Mouse (Mus musculus): ENCODE measurements at regions not wholly inside any gene's neighbourhood (a gene's known extent, or its start where the extent isn't known, plus 50 kb on each side); places are given as distances from the start of the nearest gene placed in this dataset.

GRCm38 (mm10) chr17:45929591-45929990 lies 102.6 kb downstream of the Vegfa start:
- no peak for DNase-seq (ENCODE audit: low read depth, low spot score)

DNA sequence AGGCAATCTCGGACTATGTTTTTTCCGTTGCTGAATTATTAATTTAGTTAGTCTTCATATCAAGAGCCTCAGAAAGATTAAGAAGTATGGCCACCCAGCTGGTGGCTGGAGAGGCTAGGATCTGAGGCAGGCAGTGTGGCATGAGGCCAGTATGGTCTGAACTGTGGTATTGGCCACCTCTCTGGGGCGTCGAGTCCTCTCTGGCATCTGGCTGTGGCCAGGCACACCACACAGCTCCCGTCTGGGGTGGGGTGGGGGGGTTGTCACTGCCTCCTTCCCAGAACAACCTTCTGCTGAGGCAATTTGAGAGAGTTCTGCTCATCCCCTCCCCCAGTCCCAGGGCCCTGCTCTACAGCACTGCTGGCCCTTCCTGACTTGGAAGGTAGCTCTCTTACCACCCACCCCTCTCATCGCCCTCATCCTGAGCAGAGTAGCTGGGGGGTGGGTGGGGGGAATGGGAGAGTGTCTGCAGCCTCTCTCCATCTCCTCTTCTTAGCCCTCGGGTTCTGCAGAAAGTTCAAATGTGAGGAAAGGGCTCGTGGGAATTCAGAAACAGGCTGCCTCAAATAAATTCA lies 103.2 kb downstream of the Vegfa start:
- no peak for DNase-seq (ENCODE audit: low read depth, low spot score)

GRCm38 (mm10) chr17:45928013-45928412 lies 104.2 kb downstream of the Vegfa start:
- DNase-seq (ENCODE audit: low read depth, low spot score), result no peak

- no peak for DNase-seq (ENCODE audit: low read depth, low spot score)
Measured at GRCm38 (mm10) chr17:45925845-45926244, 106.3 kb downstream of the Vegfa start.

DNA sequence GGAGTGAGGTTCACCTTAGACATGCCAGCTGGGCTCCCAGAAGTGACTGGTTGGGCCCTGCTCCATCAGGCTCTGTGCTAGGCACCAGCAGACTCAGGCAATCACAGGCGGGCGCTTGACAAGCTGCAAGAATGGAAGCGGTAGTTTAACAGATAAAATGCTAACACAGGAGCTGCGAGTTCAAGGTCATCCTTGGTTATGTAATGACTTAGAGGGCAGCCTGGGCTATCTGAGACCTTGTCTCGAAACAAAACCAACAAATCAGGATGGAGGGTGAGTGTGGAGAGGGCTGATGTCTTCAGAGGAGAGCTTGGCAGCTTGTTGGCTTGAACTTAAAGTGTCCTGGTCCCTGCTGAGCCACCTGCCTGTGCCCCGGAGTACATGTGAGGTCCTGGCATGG lies 107.6 kb downstream of the Vegfa start:
- DNase-seq (ENCODE audit: low read depth, low spot score), result no peak

DNA sequence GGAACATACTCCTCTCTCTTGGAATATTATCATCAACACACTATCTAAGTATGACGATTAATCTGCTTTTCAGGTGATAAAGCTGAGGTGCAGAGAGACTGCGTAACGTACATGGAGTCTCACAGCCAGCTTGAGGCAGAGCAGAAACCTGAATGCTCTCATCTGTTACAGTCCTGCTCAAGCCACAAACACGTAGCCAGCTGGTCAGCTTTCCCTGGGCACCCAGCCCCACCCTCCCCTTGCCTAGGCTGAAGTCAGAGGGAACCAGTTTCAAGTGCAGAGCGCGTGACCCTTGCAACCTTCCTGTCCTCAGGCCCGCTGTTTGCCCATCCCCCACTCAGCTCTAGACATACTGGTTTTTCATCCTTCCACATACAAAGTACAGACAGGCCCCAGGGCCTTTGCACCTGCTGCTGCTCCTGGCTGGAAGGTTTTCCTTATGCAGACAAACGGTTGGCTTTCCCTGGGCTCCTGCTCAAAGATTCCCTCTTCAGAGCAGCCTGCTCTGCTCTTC lies 108.9 kb downstream of the Vegfa start:
- DNase-seq (ENCODE audit: low read depth, low spot score), result no peak

DNA sequence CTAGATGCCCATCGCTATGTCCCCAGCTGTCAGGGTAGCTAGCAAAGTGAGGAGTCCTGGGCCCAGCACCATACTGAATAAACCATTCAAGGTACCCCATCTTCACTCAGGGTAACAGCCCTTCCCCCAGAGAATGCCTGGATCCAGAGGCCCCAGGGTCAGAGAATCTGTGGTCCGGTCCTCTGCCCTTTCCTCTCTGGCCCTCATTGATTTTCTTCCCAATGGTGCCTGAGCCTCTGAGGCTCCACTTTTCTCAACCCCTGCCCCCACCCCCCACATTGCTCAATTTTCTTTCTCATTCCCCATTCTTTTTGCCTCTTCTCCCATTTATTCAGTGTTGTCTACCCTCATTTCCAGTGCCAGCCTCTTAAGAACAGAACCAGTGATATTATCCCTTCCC lies 114.5 kb downstream of the Vegfa start:
- DNase-seq (ENCODE audit: low read depth, low spot score), result no peak

GRCm38 (mm10) chr17:45916937-45917336 lies 115.2 kb downstream of the Vegfa start:
- DNase-seq (ENCODE audit: low read depth, low spot score), result no peak

DNA sequence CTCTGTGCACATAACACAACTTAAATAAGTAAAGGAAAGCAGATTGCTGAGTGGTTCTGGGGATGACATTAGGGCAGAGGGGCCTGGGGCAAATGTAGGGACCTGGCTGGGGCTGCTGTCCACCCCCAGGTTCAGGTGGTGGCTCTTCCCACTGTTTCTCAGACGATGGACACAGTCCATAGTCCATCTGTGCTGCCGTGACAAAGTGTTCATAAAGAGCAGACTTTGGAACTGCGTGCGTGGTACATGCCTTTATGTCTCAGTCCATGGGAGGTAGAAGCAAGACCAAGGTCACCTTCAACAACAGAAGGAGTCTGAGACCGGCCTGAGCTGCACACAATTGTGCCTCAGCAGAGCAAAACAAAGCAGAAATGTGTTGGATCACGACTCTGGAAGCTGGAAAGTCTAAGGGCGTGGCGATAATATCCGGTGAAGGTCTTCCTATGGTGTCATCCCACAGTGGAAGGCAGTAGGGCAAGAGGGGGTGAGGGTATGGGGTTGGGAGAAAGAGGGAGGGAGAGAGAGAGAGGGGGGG lies 117.4 kb downstream of the Vegfa start:
- DNase-seq (ENCODE audit: low read depth, low spot score), result no peak

- DNase-seq (ENCODE audit: low read depth, low spot score), result no peak
Measured at GRCm38 (mm10) chr17:45914237-45914636, 117.9 kb downstream of the Vegfa start.

- DNase-seq (ENCODE audit: low read depth, low spot score), result no peak
Measured at GRCm38 (mm10) chr17:45913671-45914070, 118.5 kb downstream of the Vegfa start.

DNA sequence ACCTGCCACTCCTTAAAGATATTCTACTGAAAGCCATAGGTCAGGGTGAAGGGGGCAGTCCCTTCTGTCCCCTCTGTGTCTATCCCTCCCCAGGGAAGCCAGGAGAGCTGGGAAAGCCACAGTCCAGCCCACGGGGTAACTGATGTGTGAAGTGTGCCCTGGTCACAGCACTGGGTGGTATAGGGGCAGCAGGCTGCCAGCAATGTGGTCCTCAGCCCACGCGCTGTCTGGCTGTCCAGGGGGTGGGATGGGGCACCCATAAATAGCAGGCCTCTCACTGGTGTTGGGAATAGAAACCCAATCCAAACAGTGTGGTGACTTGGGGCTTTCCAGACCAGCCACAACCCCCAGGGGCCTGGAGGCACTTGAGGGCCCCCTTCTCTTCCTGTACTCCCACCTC lies 120.0 kb downstream of the Vegfa start:
- DNase-seq (ENCODE audit: low read depth, low spot score), result no peak

- DNase-seq (ENCODE audit: low read depth, low spot score), result no peak
Measured at GRCm38 (mm10) chr17:45911201-45911731, 120.9 kb downstream of the Vegfa start.

DNA sequence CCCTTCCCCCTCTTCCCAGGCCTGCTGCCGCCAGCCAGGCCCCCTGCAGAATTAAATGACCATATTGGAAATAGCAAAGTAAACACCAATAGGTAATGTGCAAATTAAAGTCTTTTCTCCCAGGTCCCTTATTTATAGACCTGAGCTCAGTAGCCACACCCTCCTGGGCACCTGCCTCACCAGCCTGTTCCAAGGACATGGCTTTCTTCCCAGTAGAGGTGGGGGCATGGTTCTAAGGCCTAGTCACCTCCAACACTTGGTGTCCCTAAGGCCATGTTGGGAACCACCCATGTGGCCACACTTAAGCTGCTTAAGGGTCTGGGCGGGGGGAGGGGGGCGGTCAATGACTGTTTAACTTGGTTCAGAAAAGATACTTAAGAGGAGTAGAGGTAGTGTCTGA lies 121.9 kb downstream of the Vegfa start:
- DNase-seq (ENCODE audit: low read depth, low spot score), result no peak

GRCm38 (mm10) chr17:45907587-45907986 lies 124.6 kb downstream of the Vegfa start:
- DNase-seq (ENCODE audit: low read depth, low spot score), result no peak

DNA sequence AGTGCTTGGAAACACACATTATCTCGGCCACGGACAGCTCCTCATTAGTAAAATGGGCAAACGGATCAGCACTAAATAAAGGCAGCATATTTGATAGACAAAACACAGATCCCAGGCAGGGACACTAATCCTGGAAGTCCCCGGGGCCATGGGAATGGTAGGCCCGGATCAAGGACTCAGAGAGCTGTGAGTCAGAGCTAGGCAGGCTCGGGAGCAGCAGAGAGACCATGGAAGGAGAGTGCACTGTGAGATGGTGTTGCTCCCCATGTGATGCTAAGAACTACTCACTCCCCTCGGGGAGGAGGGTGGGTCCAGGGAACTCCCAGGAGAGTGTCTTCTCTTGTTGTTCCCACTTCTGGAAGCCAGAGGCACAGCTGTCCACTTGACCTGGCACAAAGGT lies 126.6 kb downstream of the Vegfa start:
- no peak for DNase-seq (ENCODE audit: low read depth, low spot score)

GRCm38 (mm10) chr17:45904251-45904650 lies 127.9 kb downstream of the Vegfa start:
- no peak for DNase-seq (ENCODE audit: low read depth, low spot score)

DNA sequence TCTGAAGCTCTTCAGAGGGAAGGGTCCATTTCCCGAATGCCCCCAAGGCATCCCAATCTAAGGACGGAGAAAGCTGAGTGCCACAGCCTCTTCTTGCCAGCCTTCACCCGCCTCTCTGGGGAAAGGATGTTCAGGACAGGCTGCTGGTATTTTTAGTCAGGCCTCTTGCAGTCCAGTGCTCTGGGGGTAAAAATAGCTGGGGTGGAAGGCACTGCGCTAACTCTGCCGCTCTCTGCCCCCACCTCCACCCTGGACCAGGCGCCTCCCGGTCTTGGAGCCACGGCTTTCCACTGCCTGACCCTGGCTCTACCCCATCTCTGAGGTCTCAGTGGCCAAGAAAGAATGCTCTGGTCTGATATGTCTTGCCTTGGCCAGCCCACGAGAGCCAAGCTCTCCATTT lies 128.9 kb downstream of the Vegfa start:
- DNase-seq (ENCODE audit: low read depth, low spot score), result no peak

- no peak for DNase-seq (ENCODE audit: low read depth, low spot score)
Measured at GRCm38 (mm10) chr17:45902668-45903067, 129.5 kb downstream of the Vegfa start.

DNA sequence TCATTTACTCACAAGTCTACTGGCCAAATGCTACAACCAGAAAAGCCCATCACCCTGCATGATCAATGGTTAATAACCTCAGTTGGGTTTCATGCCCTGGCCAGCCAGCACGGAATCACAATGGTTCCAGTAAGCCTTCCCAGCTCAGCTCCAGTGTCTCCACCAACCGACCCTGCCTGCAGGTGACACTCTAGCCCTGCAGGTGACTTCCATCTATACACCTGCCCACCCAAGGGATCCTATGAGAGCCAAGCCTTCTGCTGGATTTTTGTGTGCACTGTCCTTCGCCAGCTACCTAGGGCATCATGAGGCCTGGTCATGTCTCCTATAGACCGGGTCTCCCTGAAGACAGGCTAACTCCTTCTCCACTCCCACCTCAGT lies 135.3 kb downstream of the Vegfa start:
- DNase-seq (ENCODE audit: low read depth, low spot score), result no peak

DNA sequence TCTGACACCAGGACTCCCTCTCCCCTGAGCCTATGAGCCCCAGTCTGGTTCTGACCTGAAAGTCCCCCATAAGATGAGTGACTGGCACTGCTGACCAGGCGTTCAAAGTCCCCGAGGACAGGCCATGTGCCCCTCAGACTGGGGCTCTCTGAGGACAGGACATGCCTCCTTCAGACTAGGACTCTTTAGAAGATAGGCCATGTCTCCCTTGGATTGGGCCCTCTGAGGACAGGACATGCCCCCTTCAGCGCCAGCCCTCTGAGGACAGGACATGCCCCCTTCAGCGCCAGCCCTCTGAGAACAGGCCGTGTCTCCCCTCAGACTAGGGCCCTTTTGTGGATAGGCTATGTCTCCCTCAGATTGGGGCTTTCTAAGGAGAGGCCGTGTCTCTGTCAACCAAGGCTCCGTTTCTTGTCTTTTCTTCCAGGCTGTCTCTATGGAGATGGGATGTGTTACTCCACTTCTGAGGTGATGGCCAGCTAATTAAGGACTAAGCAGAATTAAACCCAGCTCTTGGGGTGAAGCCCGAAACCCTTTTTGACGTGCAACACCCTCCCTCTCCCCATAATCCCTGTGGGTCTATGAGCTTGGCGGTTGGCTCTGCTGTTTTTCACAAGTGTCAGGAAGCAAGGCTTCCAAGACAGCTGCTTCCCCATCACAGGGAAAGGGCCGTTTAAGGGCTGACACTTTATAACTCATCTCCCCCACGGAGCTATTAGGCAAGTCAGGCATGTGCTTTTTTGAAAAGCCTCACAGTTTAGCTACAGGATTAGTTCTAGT lies 135.8 kb downstream of the Vegfa start:
- DNase-seq (ENCODE audit: low read depth, low spot score), result no peak

DNA sequence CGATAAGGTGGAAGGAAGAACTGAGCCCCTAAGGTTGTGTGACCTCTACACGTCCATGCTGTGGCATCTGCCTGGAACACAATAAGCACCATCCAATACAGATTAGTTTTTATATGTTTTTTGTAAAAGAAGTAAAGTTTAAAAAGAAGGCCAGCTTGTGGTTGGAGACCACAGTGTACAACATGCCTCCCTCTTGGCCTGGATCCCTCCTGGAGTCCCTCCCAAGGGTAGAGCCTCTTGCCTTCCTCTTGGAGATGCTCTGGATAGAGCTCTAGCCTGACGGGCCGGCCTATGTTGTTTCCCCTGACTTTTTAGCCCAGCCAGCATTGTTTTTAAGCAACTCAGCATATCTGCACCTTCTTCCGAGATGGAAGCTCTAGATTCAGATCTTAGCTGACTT lies 138.0 kb downstream of the Vegfa start:
- DNase-seq (ENCODE audit: low read depth, low spot score), result no peak

DNA sequence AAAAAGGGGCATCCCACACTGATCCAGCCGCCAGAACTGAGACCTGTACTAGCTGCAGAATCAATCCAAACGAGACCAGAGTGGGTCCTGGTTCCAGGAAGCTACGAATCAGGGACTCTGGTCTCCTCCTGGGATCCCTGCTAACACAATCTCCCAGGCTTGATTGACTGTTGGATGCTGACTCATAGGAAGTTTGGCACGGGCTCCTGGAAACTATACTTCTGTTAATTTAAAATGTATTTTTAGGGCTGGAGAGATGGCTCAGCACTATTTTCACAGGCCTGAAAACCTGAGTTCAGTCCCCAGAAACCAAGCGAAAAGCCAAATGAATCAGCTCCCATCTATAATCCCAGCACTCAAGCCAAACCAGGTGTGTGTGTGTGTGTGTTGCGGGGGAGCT lies 138.5 kb downstream of the Vegfa start:
- no peak for DNase-seq (ENCODE audit: low read depth, low spot score)

Data from WW6 (cell line).